Mouse (Mus musculus) ES-CJ7 (cell line): ENCODE measurements around the gene Igfbp2.

Experiments
- DNase-seq: peaks from one replicate; pipeline ENCODE4 v3.0.0; 2011; ENCODE audit warnings: low read depth, low spot score

The Igfbp2 gene

DNA sequence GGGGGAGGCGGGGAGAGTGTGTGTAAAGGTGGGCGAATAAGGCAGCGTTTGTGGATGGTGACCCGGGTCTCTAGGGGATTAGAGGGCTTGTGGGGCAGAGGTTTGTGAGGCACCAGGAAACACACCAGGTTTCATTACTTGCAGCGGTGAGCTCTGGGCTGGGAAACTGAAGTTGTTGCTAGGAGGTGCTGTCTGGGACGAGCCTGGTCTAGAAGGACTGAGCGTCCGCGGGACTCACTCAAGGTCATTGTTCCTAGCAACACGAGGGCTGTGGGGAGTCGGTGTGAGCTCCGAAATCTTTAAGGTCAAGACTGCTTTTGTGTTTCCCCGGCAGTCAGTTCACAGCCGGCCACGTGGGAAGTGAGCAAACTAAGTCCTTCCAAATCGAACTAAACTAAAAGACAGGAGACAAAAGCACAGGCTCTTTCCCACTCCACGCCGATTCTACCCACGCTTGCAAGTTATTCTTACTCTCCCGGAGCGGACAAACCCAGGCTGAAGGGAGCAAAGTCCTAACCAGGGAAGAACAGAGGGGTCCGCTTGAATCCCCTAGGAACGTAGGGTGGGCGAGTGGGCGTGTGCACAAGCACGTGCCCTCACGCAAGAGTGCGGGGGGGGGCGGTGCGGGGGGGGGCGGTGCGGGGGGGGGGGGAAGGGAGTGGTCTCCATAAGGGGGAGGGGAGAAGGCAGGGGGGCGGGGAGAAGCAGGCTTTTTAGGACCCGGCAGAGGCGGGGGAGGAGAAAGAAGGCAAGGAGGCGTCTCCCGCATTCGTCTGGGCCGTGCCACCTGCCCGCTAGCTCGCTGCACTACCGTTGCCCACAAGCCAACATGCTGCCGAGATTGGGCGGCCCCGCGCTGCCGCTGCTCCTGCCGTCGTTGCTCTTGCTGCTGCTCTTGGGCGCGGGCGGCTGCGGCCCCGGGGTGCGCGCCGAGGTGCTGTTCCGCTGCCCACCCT, at the start of gene Igfbp2:
TSS of gene Igfbp2 (plus strand) at position 753 of the 956 bp plus-strand sequence.
- peak; percentile 97 for DNase-seq

DNA sequence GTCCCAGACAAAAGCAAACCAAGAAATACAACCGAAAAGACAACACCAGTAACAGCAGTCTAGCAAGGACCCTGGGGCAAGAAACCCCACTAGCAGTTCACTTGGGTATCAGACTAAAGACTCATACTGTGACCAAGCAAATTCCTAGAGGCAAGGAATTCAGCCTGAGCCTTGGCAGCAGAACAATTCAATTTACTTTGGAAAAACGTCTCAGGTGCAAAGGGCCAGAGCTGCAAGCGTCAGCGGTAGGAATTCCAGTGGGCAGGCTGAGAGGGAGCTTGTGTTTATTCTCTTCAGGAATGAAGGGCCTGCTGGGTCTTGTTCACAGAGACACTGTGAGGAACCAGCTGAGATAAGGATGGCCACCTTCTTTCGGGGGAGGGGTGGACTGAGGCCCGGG, 45.5 kb upstream of the Igfbp2 start:
- DNase-seq: peak; percentile 61

DNA sequence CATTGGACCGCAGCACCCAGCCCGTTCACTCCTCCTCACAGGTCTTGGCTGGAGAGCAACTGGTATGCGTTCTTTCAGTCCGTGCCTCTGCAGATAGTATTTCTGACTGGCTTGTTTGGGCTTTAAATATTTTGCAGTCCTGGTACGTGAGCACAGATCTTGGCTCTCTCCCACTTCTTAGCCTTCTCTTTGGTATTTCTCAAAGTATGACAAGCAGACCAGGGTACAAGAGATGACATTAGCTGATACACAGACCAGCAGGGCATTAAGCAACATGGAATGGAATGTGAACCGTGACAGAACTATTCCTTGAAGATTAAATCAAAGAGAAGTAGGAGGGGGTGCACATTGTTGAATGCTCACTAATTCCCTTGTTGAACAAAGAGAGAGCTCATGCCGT, 43.6 kb upstream of the Igfbp2 start:
- DNase-seq: no peak

DNA sequence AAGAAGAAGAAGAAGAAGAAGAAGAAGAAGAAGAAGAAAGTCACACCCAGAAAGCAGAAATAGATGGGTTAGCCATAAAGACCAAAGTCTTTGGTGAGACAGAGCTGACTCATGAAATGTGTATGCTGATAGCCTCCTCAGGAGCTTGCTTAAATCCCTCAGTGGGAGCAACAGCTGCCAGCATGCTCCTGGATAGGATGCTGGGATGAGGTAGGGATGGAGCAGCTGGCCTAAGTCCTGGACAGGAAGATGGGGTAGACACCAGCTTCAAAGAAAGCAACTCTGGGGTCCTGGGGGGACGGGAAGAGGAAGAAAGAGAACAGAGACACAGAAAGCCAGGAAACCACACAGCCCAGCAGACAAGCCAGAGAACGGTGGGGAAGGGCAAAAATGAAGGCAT, 41.0 kb upstream of the Igfbp2 start:
- no peak for DNase-seq

DNA sequence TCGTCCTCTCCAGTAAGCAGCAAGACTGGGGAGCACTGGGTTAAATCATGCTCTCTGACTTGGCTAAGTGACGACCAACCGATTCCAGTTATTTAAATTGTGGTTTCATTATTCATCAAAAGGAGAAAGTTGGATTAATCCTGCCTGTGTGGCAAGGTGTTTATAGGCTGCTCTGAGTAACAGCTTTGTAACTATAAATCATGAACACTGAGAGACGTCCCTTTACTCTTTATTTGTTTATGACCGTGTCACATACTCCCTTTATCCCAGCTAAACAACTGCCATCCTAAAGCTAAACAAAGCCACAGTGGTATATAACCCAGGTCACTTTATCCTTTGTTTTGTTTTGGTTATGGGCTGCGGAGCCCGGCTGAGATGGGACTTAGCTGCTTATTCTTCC, 40.3 kb upstream of the Igfbp2 start:
- DNase-seq: no peak

DNA sequence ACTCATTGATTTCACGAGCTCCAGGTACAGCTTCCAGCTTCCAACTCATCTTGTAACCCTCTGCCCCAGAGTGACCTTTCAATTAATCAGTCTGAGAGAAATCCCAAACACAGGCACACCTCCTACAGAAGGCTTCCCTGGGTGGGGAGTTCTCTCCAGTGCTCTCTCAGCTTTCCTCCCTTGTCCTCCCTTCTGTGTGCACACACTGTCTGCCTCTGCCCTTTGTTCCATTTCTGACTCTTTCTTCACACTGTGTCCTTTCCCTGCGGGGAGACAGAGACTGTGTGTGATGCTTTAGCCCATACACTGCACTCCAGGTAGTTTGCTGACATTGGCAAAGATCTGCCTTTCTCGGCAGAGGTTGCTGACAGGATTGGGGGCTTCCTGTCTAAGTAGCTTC, 33.6 kb upstream of the Igfbp2 start:
- no peak for DNase-seq

DNA sequence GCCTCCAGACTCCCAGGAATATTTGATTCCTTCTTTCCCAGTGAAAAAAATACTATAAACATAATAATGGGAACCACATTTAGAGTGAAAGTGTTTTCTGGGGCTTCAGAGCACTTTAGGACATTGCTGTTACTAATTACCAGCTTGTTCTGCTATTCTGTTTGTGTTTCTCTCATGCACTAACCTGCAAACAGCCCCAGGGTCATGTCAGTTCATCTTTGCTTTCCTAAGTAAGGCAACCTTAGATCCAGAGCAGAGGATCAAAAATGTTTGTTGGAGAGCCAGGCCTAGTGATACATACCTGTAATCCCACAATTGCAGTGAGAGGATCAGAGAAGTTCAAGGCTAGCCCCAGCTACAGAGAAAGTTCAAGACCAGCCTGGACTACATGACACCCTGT, 32.6 kb upstream of the Igfbp2 start:
- DNase-seq: no peak

DNA sequence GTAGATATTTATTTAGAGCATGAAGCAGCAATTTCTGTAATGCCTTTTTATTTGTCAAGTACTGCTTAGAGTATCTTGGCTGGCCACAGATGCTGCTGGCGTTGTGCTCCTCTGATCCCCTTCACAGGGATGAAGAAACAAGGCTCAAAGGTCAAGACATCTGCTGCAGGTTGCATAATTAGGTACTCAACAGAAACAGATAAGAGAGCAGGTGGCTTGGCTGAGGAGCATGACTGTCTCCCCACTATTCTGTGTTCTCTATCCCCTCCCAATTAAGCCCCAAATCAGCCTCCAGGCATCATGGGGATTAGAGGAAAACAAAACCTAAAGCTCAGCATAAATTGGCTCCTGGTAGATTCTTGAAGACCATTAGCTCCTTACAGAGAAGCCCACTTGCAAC, 32.0 kb upstream of the Igfbp2 start:
- no peak for DNase-seq

DNA sequence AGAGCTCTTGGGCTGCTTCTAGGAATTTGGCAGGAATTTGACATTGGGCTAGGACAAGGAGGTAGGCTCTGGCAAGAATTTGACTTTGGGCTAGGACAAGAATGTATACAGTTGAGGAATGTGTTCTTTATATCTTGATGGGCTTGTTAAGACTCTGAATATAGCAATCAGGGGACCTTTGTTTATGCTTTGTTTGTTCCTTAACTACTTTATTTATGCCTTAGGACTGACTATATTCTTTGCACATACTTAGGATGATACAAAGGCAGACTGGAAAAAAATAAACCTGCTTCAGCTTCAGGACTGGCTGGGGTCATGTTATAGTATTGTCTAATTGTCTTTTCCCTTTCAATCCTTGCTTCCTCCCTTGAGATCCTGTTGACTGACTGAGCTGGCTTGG, 31.1 kb upstream of the Igfbp2 start:
- peak; percentile 89 for DNase-seq

DNA sequence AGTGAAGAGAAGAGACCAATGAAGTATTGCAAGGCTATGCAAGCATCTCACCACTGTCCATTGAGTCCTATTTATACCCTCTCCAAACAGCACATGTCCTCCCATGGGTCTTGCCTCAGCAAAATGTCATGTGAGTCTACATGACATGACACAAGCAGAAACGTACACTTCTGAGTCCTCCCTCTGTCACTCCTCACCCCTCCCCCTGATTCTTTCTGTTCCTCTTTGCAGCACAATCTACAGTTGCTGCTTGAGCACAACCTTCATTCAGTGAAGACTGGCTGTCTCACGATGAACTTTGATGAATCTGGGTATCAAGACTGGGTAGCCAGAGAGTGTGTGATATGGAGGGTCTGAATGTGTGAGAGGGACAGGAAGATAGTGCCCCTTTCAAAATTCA, 28.2 kb upstream of the Igfbp2 start:
- DNase-seq: no peak

DNA sequence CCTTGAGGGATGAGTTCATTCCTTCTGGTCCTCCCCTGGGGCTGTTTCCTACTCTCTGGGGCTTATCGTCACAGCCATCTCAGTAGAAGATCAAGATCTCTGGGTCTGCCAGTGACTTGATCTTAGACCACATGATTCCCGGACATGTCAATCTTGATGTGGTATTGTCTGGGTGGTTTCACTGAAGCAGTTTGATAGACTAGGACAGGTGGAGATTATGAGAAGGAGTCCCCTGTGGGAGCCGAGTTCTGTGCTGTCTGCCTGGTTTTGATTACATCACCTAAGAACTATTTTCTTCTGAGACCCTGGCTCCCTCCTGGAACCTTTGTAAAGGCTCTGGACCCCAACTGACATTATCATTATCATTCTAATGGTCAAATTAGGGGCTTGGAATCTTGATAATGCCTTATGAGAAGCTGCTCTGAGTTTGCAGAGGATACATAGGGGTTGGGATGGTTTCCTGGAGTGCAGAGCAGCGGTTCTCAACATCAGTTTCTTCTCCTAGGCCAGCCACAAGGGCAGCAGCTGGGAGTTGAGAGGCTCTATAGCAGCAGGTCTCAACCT, 27.1 kb upstream of the Igfbp2 start:
- DNase-seq: peak; percentile 64

DNA sequence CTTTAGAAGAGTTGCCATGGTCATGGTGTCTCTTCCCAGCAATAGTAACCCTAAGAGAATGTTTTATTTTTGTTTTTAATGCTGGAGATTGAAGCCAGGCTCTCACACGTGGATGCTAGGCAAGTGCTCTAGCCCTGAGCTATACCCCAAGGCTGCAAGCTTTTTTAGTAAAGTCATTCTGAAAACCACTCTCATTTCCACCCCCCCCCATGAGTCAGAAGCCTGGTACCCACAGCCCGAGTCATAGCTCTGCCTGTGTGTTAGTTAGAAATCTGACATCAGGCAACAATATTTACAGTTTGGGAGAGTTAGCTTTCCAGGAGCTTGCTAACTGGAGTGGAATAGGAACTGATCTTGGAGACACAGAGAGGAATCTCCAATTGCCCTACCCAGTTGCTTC, 25.9 kb upstream of the Igfbp2 start:
- DNase-seq: no peak

DNA sequence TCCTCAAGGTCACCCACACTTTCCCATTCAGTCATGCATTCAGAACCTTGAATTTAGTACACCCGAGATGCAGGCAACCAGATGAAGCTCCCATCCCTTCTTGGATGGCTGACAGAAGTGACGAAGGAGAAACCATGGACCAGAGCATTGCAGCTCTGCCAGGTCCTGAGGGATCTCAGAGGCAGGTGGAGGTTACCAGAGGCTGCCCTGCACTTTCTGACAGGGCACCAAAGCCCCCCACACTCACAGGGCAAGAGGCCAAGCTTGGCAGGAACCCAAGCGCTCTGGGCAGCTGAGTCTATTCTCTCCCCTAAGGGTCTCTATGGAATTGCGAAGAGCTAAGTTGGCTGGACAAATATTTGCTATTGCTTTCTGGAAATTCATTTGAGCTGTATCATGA, 20.3 kb upstream of the Igfbp2 start:
- no peak for DNase-seq

DNA sequence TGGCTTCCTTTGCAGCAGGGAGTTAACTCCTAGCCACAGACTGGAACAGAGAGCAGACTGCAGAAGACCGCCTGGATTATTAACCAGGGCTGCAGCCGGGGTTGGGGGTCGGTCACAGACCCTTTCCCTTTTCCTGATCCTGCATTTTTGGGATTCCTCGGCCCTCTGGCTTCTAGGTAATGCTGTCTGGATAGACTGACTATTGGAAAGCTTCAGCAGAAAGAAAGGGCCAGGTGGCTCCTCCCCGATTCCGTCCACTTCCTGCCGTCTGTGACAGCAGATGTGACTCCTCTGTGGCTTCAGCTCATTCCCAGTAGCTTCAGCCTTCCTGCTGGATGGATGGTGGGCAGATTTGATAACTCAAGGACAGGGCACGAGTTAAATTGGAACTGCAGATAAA, 19.3 kb upstream of the Igfbp2 start:
- DNase-seq: peak; percentile 65

DNA sequence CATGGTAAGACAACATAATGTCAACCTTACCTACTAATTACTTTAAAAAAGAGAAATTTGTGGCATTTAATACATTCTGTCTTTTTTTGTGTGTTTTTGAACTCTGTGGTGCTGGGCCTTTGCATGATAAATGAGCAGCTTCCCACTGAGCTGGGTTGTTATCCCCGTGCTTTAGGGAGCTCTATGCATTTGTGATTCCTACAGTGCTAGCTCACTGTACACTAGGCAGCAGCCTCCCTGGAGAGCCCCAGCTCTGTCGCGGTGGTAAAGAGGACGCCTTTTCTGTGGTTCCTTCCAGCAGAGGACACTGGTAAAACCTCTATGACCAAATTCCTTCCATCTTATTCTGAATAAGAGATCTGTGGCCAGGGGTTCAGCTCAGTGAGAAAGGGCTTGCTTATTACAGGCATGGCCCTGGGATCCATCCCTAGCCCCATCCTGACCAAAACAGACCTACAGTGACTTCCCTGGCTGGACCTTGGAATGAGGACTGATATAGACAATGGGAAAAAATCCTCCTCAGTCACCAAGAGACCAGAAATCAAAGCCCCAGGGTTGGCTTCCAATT, 18.7 kb upstream of the Igfbp2 start:
- DNase-seq: peak; percentile 55

DNA sequence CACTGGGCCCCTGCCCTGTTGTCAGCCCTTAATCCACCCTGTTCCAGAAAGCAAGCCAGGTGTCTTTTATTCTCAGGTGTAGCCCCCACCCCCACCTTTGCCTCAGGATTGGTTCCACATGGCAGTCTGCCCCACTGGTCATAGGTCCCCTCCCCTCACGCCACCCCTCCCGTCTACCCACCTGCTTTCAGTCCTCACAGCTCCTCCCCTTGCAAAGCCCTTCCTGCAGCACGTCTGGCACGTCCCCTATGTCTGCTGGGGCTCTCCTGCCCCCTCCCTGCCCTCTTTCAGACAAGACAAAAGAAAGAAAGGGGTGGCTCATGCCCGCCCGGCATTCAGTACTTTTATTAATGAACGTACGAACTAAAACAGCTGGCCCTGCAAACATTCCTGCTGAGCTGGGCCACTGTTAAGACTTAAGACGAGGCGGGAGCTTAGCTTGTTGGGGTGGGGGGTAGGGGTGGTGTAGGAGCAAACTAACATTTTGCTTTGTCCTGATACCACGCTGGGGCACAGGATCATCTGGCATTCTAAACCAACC, 18.2 kb upstream of the Igfbp2 start:
- peak; percentile 97 for DNase-seq

DNA sequence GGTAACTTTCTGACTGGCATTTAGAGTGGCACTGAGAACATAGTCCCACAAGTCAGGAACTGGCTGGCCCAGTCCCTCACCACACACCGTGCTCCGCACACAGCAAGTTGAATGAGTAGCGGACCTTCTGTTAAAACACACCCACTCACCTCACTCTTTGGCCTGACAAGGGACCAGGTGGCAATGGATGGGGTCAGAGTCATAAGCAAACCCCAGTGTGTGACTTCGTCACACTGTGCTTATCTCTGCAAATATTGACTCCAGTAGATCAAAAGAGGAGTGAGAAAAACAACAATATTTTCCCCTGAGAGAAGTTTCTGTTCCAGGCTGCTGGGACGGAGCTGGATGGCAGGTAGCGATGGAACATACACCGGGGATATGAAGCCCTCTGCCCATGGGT, 15.0 kb upstream of the Igfbp2 start:
- DNase-seq: no peak

DNA sequence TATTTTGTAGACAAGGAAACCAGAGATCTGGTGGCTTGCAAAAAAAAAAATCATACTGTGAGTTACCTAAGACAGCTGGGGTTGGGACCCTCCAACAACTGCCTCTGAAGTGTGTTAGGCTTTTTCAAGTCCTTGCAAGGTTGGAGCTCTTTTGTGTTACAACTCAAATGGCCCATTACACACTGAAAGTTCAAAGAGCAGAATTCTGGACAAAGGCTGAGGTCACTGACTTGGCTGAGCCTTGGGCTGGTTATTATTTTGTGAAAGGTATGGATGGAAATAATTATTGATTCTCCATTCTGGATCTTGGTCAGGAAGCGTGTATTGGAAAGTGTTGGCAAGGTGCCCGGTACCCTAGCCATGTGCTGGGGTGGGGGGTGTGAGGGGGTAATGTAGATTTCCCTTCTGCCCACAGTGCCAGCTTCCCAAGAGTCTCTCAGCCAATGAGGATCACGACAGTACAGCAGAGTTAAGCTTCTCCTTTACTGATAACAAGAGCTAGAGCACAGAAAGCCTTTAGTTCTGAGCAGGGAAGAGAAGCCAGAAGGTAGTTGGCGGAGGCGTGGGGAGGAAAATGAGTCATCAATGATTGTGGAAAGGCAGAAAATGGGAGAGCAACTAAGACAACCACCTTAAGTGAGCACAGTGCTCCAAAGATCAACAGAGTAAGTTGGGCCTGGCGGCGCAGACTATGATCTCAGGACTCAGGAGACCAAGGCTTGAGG, 14.2 kb upstream of the Igfbp2 start:
- DNase-seq: no peak

DNA sequence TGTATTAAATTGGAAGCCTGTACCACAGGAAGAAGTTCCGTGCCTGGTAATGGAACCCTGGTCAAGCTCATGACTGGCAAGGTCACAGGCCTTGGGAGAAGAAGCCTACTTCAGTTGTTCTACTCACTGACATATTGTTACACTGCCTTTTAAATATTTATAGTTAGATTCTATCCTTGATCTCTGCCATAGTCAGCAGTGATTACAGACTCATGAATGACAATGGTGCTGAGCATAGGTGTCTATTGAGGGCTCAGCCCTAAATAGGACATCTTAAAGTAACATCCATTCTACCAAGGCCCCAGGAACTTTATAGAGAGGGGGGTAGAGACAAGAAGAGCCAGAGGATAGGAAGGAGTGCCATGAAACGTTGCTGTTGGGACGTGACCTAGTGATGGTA, 13.2 kb upstream of the Igfbp2 start:
- peak; percentile 77 for DNase-seq

DNA sequence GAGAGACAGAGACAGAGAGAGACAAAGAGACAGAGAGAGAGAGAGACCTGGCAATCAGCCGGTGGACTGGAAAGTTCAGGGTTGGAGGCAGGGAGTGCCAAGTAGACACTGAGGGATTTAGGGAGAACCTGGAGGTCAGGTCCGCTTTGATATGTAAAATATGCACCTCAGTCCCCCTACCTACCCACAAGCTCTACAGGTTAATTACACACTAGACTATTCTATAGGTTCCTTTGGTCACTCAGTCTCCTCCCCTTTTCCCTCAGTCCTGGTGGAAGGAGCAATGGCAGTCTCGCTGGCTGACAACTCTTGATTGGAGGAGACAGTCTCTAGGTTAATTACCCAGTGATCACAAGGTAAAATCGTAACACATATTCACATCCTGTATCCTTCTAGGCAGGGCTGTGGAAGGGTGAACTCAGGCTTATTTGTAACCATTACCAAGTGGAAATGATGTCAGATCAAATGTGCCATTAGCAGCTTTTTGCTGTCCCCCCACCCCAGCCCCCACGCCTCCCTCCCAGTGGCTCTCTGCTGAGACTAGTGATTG, 11.1 kb upstream of the Igfbp2 start:
- peak; percentile 69 for DNase-seq

DNA sequence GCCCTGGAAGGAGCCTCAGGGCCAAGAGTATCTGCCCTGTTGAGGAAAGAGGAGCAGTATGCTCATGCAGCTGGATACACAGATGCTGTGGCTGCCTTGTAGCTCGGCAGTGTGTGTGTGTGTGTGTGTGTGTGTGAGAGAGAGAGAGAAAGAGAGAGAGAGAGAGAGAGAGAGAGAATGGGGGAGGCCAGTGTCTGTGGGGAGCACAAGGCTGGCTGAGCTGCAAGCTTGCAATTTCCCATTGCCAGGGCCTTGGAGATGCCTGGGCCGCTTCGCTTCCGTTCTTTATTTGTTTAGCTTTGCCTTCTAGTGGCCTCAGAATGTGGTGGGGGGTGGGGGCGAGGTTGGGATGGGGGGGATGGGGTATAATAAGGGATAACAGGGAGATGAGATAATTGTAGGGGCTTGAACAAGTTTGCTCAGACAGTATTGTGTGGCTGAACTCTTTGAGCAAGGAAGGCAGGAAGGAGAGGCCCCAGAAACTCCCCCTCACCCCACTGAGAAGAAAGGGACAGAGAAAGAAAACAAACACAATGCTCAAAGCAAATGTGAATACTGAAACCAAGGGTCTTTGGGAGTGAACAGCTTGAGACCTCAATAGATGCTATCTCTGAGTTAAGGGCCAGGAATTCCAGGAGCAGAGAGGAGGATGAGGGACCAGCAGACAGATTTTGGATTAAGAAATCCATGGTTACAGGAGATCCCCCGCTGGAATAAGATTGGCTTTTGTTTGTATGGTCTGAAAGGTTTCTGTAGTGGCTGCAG, 10.5 kb upstream of the Igfbp2 start:
- DNase-seq: no peak
